Mouse (Mus musculus) limb, embryonic 10.5 days (tissue): ENCODE results near the gene Dazl. TPM values are rescaled to one million over a fixed set of nuclear protein-coding genes. Genes with fewer than 3 reads are reported as not detected.

Experiments
- DNase-seq: peaks from one replicate; pipeline ENCODE4 v3.0.0-alpha.2; 2017; ENCODE audit warnings: low spot score
- H3K27ac ChIP-seq: fragments of 300-500 bp; sonication (generic); 2 replicates; pipeline ENCODE4 v1.5.1; 2016; ENCODE audit warnings: mild to moderate bottlenecking
- H3K27me3 ChIP-seq: fragments of 300-500 bp; sonication (generic); 2 replicates; pipeline ENCODE4 v1.6.1; 2016; ENCODE audit warnings: low read depth, mild to moderate bottlenecking; ENCODE audit not compliant: poor library complexity, severe bottlenecking
- H3K36me3 ChIP-seq: fragments of 300-500 bp; sonication (generic); 2 replicates; pipeline ENCODE4 v1.6.1; 2016; ENCODE audit warnings: mild to moderate bottlenecking, moderate library complexity
- H3K4me1 ChIP-seq: fragments of 300-500 bp; sonication (generic); 2 replicates; pipeline ENCODE4 v1.6.1; 2016
- H3K4me3 ChIP-seq: fragments of 300-500 bp; sonication (generic); 2 replicates; pipeline ENCODE4 v1.5.1; 2016; ENCODE audit warnings: mild to moderate bottlenecking, moderate library complexity
- H3K9me3 ChIP-seq: fragments of 300-500 bp; sonication (generic); replicated peaks from 2 replicates; pipeline ENCODE4 v1.6.1; 2016; ENCODE audit warnings: mild to moderate bottlenecking
- WGBS: fragments of 180-500 bp; shearing (Covaris S2); methylation state at CpG from one replicate; pipeline ENCODE4 v1.1.7; 2016; 5-methylcytosine and 5-hydroxymethylcytosine counted together
- polyA plus RNA-seq: library from polyadenylated mRNA; unstranded; fragments of >200 nt; fragmentation: Nextera tagmentation; extraction: Ambion mirVana; gene quantifications from 2 replicates; pipeline ENCODE4 v1.2.1, GENCODE M21; 2016

Dazl gene
- not detected in 2 replicates for polyA plus RNA-seq

- H3K4me3 ChIP-seq: peak within 1 kb of the TSS; percentile 57
- WGBS: 91% methylated on average over 43 of the region's 43 CpGs
- DNase-seq: no peak
- H3K9me3 ChIP-seq: peaks cover 7% of the 10 kb centered on the region
- peaks cover 8% of the 10 kb centered on the region for H3K36me3 ChIP-seq
- H3K4me1 ChIP-seq: peaks cover 5% of the 10 kb centered on the region; the same call in 1 of the 2 replicates
- no peaks in the 10 kb centered on the region for H3K27me3 ChIP-seq
- H3K27ac ChIP-seq: peak within 1 kb of the TSS; percentile 91
Observed at GRCm38 (mm10) chr17:50293241-50293731, at the start of gene Dazl. Gene Dazl (minus strand): TSS chr17:50293636.

GRCm38 (mm10) chr17:50341850-50342544, 48.6 kb upstream of the Dazl start:
- no peak overlapping the region for H3K27ac ChIP-seq
- peaks cover 8% of the 10 kb centered on the region for H3K4me1 ChIP-seq
- H3K27me3 ChIP-seq: no peaks in the 10 kb centered on the region
- no peak for DNase-seq
- no peaks in the 10 kb centered on the region for H3K36me3 ChIP-seq
- 79% methylated on average over 11 of the region's 11 CpGs for WGBS
- no peak overlapping the region for H3K4me3 ChIP-seq
- H3K9me3 ChIP-seq: no peaks in the 10 kb centered on the region

GRCm38 (mm10) chr17:50338901-50339300, 45.5 kb upstream of the Dazl start:
- DNase-seq: no peak
- H3K4me1 ChIP-seq: peaks cover 8% of the 10 kb centered on the region
- WGBS: 91% methylated on average over 7 of the region's 7 CpGs
- H3K36me3 ChIP-seq: no peaks in the 10 kb centered on the region
- H3K4me3 ChIP-seq: no peak overlapping the region
- no peaks in the 10 kb centered on the region for H3K9me3 ChIP-seq
- no peak overlapping the region for H3K27ac ChIP-seq
- no peaks in the 10 kb centered on the region for H3K27me3 ChIP-seq

GRCm38 (mm10) chr17:50335776-50336175, 42.3 kb upstream of the Dazl start:
- no peak overlapping the region for H3K4me3 ChIP-seq
- H3K36me3 ChIP-seq: no peaks in the 10 kb centered on the region
- H3K4me1 ChIP-seq: peaks cover 7% of the 10 kb centered on the region
- H3K9me3 ChIP-seq: no peaks in the 10 kb centered on the region
- DNase-seq: no peak
- H3K27ac ChIP-seq: no peak overlapping the region
- no peaks in the 10 kb centered on the region for H3K27me3 ChIP-seq
- 79% methylated on average over 2 of the region's 2 CpGs for WGBS

GRCm38 (mm10) chr17:50334694-50335093, 41.3 kb upstream of the Dazl start:
- 87% methylated on average over 5 of the region's 5 CpGs for WGBS
- no peak for DNase-seq
- no peaks in the 10 kb centered on the region for H3K27me3 ChIP-seq
- peaks cover 11% of the 10 kb centered on the region for H3K4me1 ChIP-seq
- no peaks in the 10 kb centered on the region for H3K36me3 ChIP-seq
- H3K4me3 ChIP-seq: no peak overlapping the region
- no peak overlapping the region for H3K27ac ChIP-seq
- H3K9me3 ChIP-seq: no peaks in the 10 kb centered on the region

GRCm38 (mm10) chr17:50332012-50332300, 38.5 kb upstream of the Dazl start:
- Histone ChIP-seq H3K9me3 (no peaks in the 10 kb centered on the region), H3K4me3 (no peak overlapping the region), H3K36me3 (no peaks in the 10 kb centered on the region), H3K27ac (peak overlapping the region; percentile 59), H3K27me3 (no peaks in the 10 kb centered on the region), H3K4me1 (peaks cover 11% of the 10 kb centered on the region)
- no peak for DNase-seq
- 76% methylated on average over 7 of the region's 7 CpGs for WGBS

- no peak overlapping the region for H3K4me3 ChIP-seq
- no peaks in the 10 kb centered on the region for H3K9me3 ChIP-seq
- no peaks in the 10 kb centered on the region for H3K27me3 ChIP-seq
- H3K36me3 ChIP-seq: no peaks in the 10 kb centered on the region
- peaks cover 11% of the 10 kb centered on the region for H3K4me1 ChIP-seq
- no peak for DNase-seq
- peak overlapping the region; percentile 59 for H3K27ac ChIP-seq
- 52% methylated on average over 8 of the region's 8 CpGs for WGBS
Observed at GRCm38 (mm10) chr17:50331171-50332011, 38.0 kb upstream of the Dazl start.

GRCm38 (mm10) chr17:50330245-50330644, 36.8 kb upstream of the Dazl start:
- 91% methylated on average over 1 of the region's 1 CpGs for WGBS
- Histone ChIP-seq H3K27ac (no peak overlapping the region), H3K4me3 (no peak overlapping the region), H3K36me3 (no peaks in the 10 kb centered on the region), H3K27me3 (no peaks in the 10 kb centered on the region), H3K4me1 (peaks cover 11% of the 10 kb centered on the region), H3K9me3 (no peaks in the 10 kb centered on the region)
- no peak for DNase-seq

- no peaks in the 10 kb centered on the region for H3K9me3 ChIP-seq
- H3K4me1 ChIP-seq: 0 out of 2 replicates have a peak, but pooled peaks cover under 1% of the 10 kb centered on the region
- no peaks in the 10 kb centered on the region for H3K27me3 ChIP-seq
- 74% methylated on average over 4 of the region's 4 CpGs for WGBS
- no peak for DNase-seq
- no peak overlapping the region for H3K4me3 ChIP-seq
- H3K27ac ChIP-seq: no peak overlapping the region
- no peaks in the 10 kb centered on the region for H3K36me3 ChIP-seq
Observed at GRCm38 (mm10) chr17:50324658-50325057, 31.2 kb upstream of the Dazl start.

GRCm38 (mm10) chr17:50318810-50319209, 25.4 kb upstream of the Dazl start:
- no peak overlapping the region for H3K27ac ChIP-seq
- H3K4me1 ChIP-seq: 0 out of 2 replicates have a peak, but pooled peaks cover 3% of the 10 kb centered on the region
- no peak overlapping the region for H3K4me3 ChIP-seq
- DNase-seq: no peak
- no peaks in the 10 kb centered on the region for H3K9me3 ChIP-seq
- no peaks in the 10 kb centered on the region for H3K36me3 ChIP-seq
- no peaks in the 10 kb centered on the region for H3K27me3 ChIP-seq

- no peak for DNase-seq
- Histone ChIP-seq H3K27ac (no peak overlapping the region), H3K9me3 (no peaks in the 10 kb centered on the region), H3K36me3 (no peaks in the 10 kb centered on the region), H3K4me3 (no peak overlapping the region), H3K4me1 (0 out of 2 replicates have a peak, but pooled peaks cover 3% of the 10 kb centered on the region), H3K27me3 (no peaks in the 10 kb centered on the region)
- WGBS: 75% methylated on average over 11 of the region's 11 CpGs
Observed at GRCm38 (mm10) chr17:50316216-50317150, 23.0 kb upstream of the Dazl start.

- peaks cover 7% of the 10 kb centered on the region; the same call in 1 of the 2 replicates for H3K4me1 ChIP-seq
- H3K27ac ChIP-seq: no peak overlapping the region
- DNase-seq: no peak
- H3K4me3 ChIP-seq: no peak overlapping the region
- H3K9me3 ChIP-seq: no peaks in the 10 kb centered on the region
- no peaks in the 10 kb centered on the region for H3K27me3 ChIP-seq
- 78% methylated on average over 10 of the region's 10 CpGs for WGBS
- no peaks in the 10 kb centered on the region for H3K36me3 ChIP-seq
Observed at GRCm38 (mm10) chr17:50310148-50310802, 16.8 kb upstream of the Dazl start.
